Mouse (Mus musculus) forebrain, embryonic 13.5 days (tissue): ENCODE data around the gene Fam81b. TPM values are rescaled to one million over a fixed set of nuclear protein-coding genes. Genes with fewer than 3 reads are reported as not detected.

Experiments
- ATAC-seq: fragments of 200-750 bp; cut with Nextera tagmentation; 2 replicates; pipeline ENCODE4 v1.8.0; 2017
- H3K27ac ChIP-seq: fragments of 300-500 bp; sonication (generic); 2 replicates; pipeline ENCODE4 v1.5.1; 2015; ENCODE audit warnings: inconsistent platforms, mild to moderate bottlenecking, moderate library complexity
- H3K27me3 ChIP-seq: fragments of 300-500 bp; sonication (generic); 2 replicates; pipeline ENCODE4 v1.6.1; 2015; ENCODE audit warnings: mild to moderate bottlenecking, inconsistent platforms
- H3K36me3 ChIP-seq: fragments of 300-500 bp; sonication (generic); 2 replicates; pipeline ENCODE4 v1.6.1; 2015; ENCODE audit warnings: mild to moderate bottlenecking, inconsistent platforms; ENCODE audit not compliant: poor library complexity, severe bottlenecking
- H3K4me1 ChIP-seq: fragments of 300-500 bp; sonication (generic); 2 replicates; pipeline ENCODE4 v1.6.1; 2015; ENCODE audit warnings: inconsistent platforms
- H3K4me2 ChIP-seq: fragments of 300-500 bp; sonication (generic); 2 replicates; pipeline ENCODE4 v1.6.1; 2015; ENCODE audit warnings: inconsistent platforms, mild to moderate bottlenecking, moderate library complexity
- H3K4me3 ChIP-seq: fragments of 300-500 bp; sonication (generic); 2 replicates; pipeline ENCODE4 v1.5.1; 2015; ENCODE audit warnings: mild to moderate bottlenecking, inconsistent platforms
- H3K9ac ChIP-seq: fragments of 300-500 bp; sonication (generic); 2 replicates; pipeline ENCODE4 v1.6.1; 2015; ENCODE audit warnings: mild to moderate bottlenecking, inconsistent platforms
- H3K9me3 ChIP-seq: fragments of 300-500 bp; sonication (generic); replicated peaks from 2 replicates; pipeline ENCODE4 v1.6.1; 2016; ENCODE audit warnings: inconsistent platforms
- WGBS: fragments of 180-500 bp; shearing (Covaris S2); methylation state at CpG from one replicate; pipeline ENCODE4 v1.1.7; 2015; 5-methylcytosine and 5-hydroxymethylcytosine counted together
- polyA plus RNA-seq: library from polyadenylated mRNA; unstranded; fragments of >200 nt; fragmentation: Nextera tagmentation; extraction: Ambion mirVana; gene quantifications from 2 replicates; pipeline ENCODE4 v1.2.1, GENCODE M21; 2015

Fam81b gene
- polyA plus RNA-seq, 1 experiment from 2014 or later, result 0.85 TPM

DNA sequence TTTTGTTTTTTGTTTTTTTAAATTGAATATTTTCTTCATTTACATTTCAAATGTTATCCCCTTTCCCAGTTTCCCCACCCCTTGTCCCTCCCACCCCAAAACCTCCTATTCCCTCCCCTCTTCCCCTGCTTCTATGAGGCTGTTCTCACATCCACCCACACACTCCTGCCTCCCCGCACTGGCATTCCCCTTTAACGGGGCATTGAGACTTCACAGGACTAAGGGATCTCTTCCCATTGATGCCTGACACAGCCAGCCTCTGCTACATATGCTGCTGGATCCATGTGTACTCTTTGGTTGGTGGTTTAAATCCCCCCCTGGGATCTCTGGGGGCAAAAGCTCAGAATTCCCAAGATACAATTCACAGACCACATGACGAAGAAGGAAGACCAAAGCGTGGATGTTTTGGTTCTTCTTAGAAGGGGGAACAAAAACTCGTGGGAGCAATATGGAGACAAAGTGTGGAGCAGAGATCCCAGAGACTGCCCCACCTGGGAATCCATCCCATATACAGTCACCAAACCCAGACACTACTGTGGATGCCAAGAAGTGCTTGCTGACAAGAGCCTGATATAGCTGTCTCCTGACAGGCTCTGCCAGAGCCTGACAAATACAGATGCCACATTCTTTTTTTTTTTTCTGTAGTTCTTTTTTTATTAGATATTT lies 40.4 kb downstream of the Fam81b start:
- Histone ChIP-seq H3K9ac (no peak overlapping the region), H3K27me3 (no peaks in the 10 kb centered on the region), H3K9me3 (no peaks in the 10 kb centered on the region), H3K4me3 (no peak overlapping the region), H3K4me2 (no peak overlapping the region), H3K4me1 (no peaks in the 10 kb centered on the region), H3K27ac (no peak overlapping the region), H3K36me3 (no peaks in the 10 kb centered on the region)
- WGBS, result 77% methylated on average over 5 of the region's 5 CpGs
- ATAC-seq, result no peak

- 60% methylated on average over 1 of the region's 1 CpGs for WGBS
- no peaks in the 10 kb centered on the region for H3K9me3 ChIP-seq
- no peak overlapping the region; the same call in 1 of the 2 replicates for H3K27ac ChIP-seq
- H3K4me3 ChIP-seq, result no peak overlapping the region
- no peaks in the 10 kb centered on the region for H3K4me1 ChIP-seq
- no peaks in the 10 kb centered on the region for H3K27me3 ChIP-seq
- ATAC-seq, result peak; percentile 75; the same call in 1 of the 2 replicates
- H3K36me3 ChIP-seq, result no peaks in the 10 kb centered on the region
- H3K4me2 ChIP-seq, result no peak overlapping the region
- no peak overlapping the region for H3K9ac ChIP-seq
Measured at GRCm38 (mm10) chr13:76258766-76259165, 46.1 kb downstream of the Fam81b start.

DNA sequence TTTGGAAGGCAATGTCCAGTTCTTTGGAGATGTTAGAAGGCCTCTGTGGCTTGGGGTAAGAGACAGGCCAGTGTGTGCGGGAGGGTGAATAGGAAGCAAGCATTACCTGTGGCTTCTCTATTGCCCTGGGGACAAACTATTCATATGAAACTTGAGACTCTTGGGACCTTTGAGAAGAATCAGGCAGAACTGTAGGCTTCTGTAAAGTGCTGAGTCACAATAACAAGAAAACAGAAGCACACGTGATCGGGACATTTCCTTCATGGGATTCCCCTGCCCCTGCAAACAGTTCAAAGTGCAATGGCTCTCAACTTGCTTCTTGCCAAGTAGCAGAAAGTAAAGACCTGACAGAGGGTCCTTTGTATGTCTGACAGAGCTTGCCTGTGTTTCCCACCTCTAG lies 48.5 kb downstream of the Fam81b start:
- Histone ChIP-seq H3K4me3 (no peak overlapping the region), H3K27me3 (no peaks in the 10 kb centered on the region), H3K36me3 (no peaks in the 10 kb centered on the region), H3K9me3 (no peaks in the 10 kb centered on the region), H3K9ac (no peak overlapping the region), H3K27ac (no peak overlapping the region), H3K4me2 (no peak overlapping the region), H3K4me1 (no peaks in the 10 kb centered on the region)
- WGBS, result 85% methylated on average over 3 of the region's 3 CpGs
- ATAC-seq, result no peak

DNA sequence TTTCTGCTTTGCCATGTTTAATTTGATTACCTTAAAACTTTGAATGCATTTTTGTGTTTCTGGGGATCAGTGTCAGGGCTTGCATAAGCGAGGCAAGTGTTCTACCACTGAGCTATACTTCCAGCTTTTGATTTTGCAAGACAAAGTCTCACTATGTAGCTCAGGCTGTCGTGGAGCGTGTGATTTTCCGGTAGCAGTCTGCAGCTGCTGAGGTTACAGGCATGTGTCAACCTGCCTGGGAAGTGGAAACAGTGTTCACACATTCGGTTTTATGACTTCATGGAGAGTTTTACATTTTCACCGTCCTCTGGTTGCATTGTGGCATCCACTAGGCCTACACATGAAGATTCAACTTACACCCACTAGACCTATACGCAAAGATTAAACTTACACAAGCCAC lies 54.8 kb downstream of the Fam81b start:
- H3K9ac ChIP-seq, result no peak overlapping the region
- H3K4me2 ChIP-seq, result no peak overlapping the region
- no peaks in the 10 kb centered on the region for H3K27me3 ChIP-seq
- H3K9me3 ChIP-seq, result no peaks in the 10 kb centered on the region
- ATAC-seq, result no peak
- H3K4me3 ChIP-seq, result no peak overlapping the region
- H3K4me1 ChIP-seq, result no peaks in the 10 kb centered on the region
- no peaks in the 10 kb centered on the region for H3K36me3 ChIP-seq
- WGBS, result 79% methylated on average over 7 of the region's 7 CpGs
- no peak overlapping the region for H3K27ac ChIP-seq

DNA sequence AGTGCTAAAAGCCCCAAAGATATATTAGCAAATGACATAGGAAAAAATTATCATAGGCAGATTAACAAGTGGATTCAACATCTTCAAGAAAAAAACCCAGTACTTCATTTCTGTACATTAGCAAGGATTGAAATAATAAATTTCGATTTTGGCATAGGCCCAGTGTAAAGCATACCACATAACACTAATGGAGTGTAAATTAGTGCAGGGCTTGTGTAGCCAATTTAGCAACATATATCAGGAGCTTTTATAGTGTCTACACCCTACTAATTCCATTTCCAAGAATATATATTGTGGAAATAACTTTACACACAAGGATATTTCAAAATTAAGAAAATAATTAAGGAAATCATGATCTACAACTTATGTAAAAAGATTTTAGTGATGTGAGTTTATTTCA lies 55.8 kb downstream of the Fam81b start:
- ATAC-seq, result no peak
- H3K27ac ChIP-seq, result no peak overlapping the region
- WGBS, result 74% methylated on average over 1 of the region's 1 CpGs

DNA sequence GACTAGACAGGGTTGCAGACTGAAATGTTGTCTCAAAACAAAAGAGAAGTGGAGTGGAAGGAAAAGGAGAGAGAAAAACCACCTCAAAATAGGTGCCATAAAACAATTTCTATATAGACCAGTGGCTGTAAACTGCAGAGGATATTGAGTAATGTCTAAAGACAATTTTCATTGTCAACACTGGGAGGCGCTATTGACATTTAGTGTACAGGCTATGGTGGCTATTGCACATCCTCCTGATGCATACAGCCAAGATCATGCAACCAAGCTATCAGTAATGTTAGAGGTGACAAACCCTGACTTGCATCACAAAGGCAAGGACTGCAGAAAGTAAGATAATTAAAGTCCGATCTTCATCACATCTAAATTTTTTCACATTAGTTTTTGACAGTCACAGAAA lies 89.5 kb downstream of the Fam81b start:
- peak; percentile 71; the same call in 1 of the 2 replicates for ATAC-seq
- no peaks in the 10 kb centered on the region for H3K27me3 ChIP-seq

More for the DNA sequence above, 55.8 kb downstream of the Fam81b start:
- H3K4me3 ChIP-seq, result no peak overlapping the region
- no peaks in the 10 kb centered on the region for H3K9me3 ChIP-seq
- H3K36me3 ChIP-seq, result no peaks in the 10 kb centered on the region
- H3K9ac ChIP-seq, result no peak overlapping the region
- no peaks in the 10 kb centered on the region for H3K27me3 ChIP-seq
- H3K4me2 ChIP-seq, result no peak overlapping the region
- no peaks in the 10 kb centered on the region for H3K4me1 ChIP-seq

DNA sequence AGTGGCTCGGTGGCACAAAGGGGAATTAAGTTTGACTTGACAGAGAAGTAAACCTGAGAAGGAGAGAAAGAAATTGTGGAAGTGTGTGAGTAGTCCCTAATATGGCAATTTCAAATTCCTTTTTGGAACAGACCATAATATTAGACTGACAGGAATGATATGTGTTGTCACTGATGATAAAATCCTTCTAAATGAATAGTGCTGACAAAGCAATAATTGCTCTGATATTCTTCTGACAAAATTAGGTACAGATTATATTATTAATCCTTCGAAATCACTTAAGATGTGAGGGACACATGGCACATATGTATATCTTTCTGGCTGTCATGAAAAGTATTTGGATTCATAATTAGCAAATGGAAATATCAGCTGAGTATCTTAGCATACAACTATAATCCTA lies 89.9 kb downstream of the Fam81b start:
- Histone ChIP-seq H3K4me3 (no peak overlapping the region), H3K9ac (no peak overlapping the region), H3K4me1 (no peaks in the 10 kb centered on the region), H3K27ac (no peak overlapping the region), H3K27me3 (no peaks in the 10 kb centered on the region), H3K4me2 (no peak overlapping the region), H3K36me3 (no peaks in the 10 kb centered on the region), H3K9me3 (no peaks in the 10 kb centered on the region)
- 79% methylated on average over 2 of the region's 2 CpGs for WGBS
- ATAC-seq, result no peak

More for the DNA sequence above, 89.5 kb downstream of the Fam81b start:
- Histone ChIP-seq H3K4me2 (no peak overlapping the region), H3K9ac (no peak overlapping the region), H3K27ac (no peak overlapping the region), H3K4me3 (no peak overlapping the region), H3K4me1 (no peaks in the 10 kb centered on the region), H3K36me3 (no peaks in the 10 kb centered on the region), H3K9me3 (no peaks in the 10 kb centered on the region)
- 46% methylated on average over 2 of the region's 2 CpGs for WGBS

GRCm38 (mm10) chr13:76199943-76200342 lies 104.9 kb downstream of the Fam81b start:
- Histone ChIP-seq H3K27ac (no peak overlapping the region), H3K4me3 (no peak overlapping the region), H3K4me1 (no peaks in the 10 kb centered on the region), H3K36me3 (no peaks in the 10 kb centered on the region), H3K9ac (no peak overlapping the region), H3K4me2 (no peak overlapping the region), H3K9me3 (no peaks in the 10 kb centered on the region), H3K27me3 (no peaks in the 10 kb centered on the region)
- no peak for ATAC-seq
- WGBS, result 92% methylated on average over 4 of the region's 4 CpGs

DNA sequence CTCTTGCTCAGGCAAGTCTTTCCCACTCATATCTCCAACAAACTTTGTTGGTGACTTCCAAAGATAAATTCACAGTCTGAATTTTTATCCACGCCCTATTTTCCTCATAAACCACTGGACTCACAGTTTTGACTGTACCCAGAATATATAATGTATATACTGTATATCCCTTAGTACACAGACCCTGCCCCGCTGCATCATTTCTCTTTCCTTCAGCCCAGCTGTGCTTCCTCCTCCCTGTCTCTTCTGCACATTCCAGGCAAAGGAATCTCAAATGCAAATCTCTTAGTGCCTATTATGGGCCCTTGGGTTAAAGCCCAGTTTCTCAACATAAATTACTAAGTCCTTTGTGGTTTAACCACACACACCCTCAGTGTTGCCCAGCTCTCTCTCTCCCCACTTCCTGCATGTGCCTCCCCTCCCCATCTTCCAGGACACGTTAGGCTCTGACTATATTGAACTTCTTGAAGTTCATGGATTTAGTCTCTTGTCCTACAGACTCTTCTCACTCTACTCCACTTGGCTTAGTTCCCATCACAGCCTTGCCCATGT lies 107.5 kb downstream of the Fam81b start:
- Histone ChIP-seq H3K27ac (no peak overlapping the region), H3K36me3 (no peaks in the 10 kb centered on the region), H3K4me1 (no peaks in the 10 kb centered on the region), H3K9me3 (no peaks in the 10 kb centered on the region), H3K4me2 (no peak overlapping the region), H3K9ac (no peak overlapping the region), H3K4me3 (no peak overlapping the region), H3K27me3 (no peaks in the 10 kb centered on the region)
- peak; percentile 41 for ATAC-seq
- 87% methylated on average over 3 of the region's 3 CpGs for WGBS

DNA sequence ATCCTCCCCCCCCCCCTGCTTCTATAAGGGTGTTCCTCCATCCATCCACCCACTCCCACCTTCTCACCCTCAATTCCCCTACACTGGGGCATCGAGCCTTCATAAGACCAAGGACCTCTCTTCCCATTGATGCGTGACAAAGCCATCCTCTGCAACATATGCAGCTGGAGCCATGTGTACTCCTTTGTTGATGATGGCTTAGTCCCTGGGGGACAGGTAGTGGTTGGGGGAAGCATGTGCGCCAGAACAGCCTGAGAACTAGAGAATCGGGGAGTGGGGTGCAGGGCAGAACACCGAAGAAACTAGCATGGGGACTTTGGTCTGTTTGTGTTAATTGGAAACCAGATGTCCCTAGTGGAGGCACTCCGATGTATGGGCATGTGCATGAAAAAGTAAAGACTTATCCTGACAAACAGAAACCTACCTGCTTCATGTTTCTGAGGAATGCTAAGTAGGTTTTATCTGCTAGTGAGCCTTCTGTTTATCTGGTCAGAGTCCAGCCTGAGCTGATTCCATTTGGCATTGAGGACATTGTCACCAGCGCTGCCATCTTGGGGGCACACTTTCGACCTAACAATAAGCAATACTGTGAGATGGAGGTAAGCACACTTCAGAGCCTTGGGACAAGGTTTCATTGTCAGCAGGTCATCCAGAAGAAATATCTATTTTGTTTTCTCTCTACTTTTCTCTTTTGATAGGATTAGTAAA lies 109.3 kb downstream of the Fam81b start:
- 0 out of 2 replicates have a peak, but pooled peaks have one; percentile 19 for ATAC-seq
- WGBS, result 95% methylated on average over 8 of the region's 8 CpGs
- no peak overlapping the region for H3K4me3 ChIP-seq

DNA sequence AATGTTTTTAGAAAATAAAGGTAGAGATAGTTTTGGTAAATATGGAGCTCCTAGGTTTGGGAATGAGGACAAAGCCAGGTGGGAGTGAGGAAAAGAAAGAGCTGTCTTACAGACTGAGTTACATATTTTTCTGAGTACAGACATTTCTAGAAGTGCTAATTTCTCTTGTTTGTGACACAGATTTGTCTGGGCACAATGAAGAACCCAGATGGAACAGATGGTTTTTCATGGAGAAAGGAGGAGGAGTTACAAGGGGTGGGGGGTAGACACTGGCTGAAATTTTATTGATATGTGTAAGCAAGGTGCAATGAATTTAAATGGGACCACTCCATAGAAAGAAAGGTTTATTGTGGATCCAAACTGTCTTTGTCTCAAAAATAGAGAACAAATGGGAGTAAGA lies 109.9 kb downstream of the Fam81b start:
- Histone ChIP-seq H3K9ac (no peak overlapping the region), H3K9me3 (no peaks in the 10 kb centered on the region), H3K4me3 (no peak overlapping the region), H3K27me3 (no peaks in the 10 kb centered on the region), H3K27ac (no peak overlapping the region), H3K4me2 (no peak overlapping the region), H3K36me3 (peaks cover 14% of the 10 kb centered on the region), H3K4me1 (no peaks in the 10 kb centered on the region)
- ATAC-seq, result peak; percentile 48; the same call in 1 of the 2 replicates

More for the DNA sequence above, 109.3 kb downstream of the Fam81b start:
- Histone ChIP-seq H3K4me1 (no peaks in the 10 kb centered on the region), H3K36me3 (peaks cover 11% of the 10 kb centered on the region), H3K27me3 (no peaks in the 10 kb centered on the region), H3K4me2 (no peak overlapping the region), H3K9ac (no peak overlapping the region), H3K27ac (no peak overlapping the region), H3K9me3 (no peaks in the 10 kb centered on the region)

DNA sequence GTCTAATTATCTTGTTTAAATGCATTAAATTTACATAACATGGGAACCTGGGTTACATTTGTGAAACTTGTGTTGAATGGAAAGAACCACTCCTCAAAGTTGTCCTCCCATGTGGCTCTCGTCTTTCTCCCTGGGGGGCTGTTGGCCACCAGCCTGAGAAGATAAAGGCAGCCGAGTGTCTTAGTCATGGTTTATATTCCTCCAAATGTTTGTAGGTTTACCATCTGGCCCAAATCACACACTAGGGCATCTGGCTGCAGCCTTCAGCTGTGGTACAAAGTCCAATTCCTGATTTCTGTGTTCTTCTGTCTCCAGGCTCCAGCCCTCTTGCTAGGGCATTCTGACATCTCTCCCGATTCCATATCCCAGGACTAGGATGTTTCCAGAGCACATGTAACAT lies 114.6 kb downstream of the Fam81b start:
- WGBS, result 85% methylated on average over 3 of the region's 3 CpGs
- Histone ChIP-seq H3K27me3 (no peaks in the 10 kb centered on the region), H3K9ac (no peak overlapping the region), H3K9me3 (no peaks in the 10 kb centered on the region), H3K4me1 (no peaks in the 10 kb centered on the region), H3K4me3 (no peak overlapping the region), H3K27ac (no peak overlapping the region), H3K4me2 (no peak overlapping the region), H3K36me3 (peaks cover 26% of the 10 kb centered on the region)
- ATAC-seq, result no peak
